Mouse (Mus musculus) liver (tissue): ENCODE measurements around the gene 1300017J02Rik.
A peak's percentile ranks its signal among the peaks of the same experiment; 100 is the strongest.
"Not testable (repeated sequence)": the region's sequence is repeated elsewhere in the genome, so short reads cannot be mapped to it uniquely, and the experiment has no call there.

Experiments
- DNase-seq: peaks from one replicate; pipeline ENCODE4 v3.0.0-alpha.2; 2020; ENCODE audit warnings: mixed read lengths

1300017J02Rik gene

GRCm38 (mm10) chr9:103304927-103305326 is at the start of gene 1300017J02Rik, which contains the start of gene Topbp1:
Gene 1300017J02Rik (minus strand): TSS chr9:103305082.
Gene Topbp1 (plus strand): TSS chr9:103305215.
- peak; percentile 96 for DNase-seq

DNA sequence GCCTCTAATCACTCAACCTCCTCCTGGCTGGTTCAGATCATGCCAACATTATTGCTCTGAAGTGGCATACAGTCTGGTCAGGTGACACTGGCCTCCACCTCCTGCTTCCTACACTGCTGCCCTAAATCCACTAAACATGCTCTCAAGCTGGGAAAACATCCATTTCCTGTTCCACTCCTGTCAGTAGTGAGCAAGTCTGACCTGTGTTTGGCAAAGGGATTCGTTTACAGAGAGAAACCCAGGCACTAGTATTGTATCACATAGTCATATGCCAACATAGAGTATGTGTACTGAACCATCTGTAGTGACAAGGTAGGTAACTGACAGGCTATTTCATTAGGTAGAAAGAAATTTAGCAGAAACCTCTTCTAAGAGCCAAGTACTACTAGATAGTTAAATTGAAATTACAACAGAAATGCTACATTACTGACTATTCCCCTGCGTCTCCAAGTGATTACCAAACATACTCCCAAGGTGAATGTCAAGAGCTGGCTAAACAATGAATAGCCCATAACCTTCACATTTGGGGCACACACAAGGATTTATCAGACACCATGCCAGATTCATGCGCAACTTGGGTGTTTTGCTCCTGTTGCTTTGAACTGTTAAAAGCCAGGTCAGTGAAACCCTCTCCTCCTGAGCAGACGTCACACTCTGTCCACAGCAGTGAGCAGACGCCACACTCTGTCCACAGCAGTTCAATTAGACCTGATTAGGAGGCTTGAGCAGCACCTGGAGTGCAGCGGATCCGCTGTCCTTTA is 48.8 kb upstream of the 1300017J02Rik start:
- DNase-seq: not testable (repeated sequence)

DNA sequence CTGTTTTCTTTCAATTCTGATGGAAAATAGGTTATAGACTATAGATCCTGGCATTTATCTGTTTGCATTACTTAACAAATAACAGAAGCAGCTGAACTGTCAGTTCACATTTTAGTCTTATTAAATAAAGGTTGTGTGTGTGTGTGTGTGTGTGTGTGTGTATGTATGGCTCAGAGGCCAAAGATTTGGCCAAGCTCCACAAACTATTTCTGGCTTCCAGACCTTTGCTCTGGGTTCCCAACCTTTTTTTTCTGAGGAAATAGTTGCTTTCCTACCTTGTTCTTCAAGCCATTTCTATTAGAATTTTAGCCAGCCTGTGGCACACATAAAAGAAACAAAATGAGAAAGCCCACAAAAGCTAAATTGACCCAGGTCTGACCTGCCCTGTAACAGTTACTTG is 43.9 kb upstream of the 1300017J02Rik start:
- DNase-seq: no peak

DNA sequence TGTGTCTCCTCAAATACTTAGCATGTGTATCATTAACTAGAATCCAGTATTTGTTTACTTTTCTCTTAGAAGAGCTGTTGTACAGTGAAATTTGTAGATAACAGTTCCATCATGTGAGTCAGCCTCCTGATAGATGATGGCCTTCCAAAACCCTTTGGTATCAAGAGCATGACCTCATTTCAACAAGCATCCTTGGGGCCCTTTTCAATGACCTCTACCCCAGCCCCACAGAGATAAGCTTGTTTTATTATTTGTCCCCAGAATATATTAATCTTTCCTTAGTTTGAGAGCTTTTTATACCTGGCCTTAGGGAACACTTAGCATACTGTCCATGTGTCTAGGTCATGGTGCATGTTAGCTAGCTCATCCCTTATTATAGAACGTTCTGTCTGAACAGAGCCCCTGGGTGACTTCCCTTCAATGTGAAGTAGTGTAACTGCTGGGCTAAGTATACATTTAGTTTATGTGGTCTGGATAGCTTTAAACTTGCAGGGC is 43.2 kb upstream of the 1300017J02Rik start:
- DNase-seq: no peak

- DNase-seq: no peak
Observed at GRCm38 (mm10) chr9:103347045-103347444, 42.2 kb upstream of the 1300017J02Rik start.

DNA sequence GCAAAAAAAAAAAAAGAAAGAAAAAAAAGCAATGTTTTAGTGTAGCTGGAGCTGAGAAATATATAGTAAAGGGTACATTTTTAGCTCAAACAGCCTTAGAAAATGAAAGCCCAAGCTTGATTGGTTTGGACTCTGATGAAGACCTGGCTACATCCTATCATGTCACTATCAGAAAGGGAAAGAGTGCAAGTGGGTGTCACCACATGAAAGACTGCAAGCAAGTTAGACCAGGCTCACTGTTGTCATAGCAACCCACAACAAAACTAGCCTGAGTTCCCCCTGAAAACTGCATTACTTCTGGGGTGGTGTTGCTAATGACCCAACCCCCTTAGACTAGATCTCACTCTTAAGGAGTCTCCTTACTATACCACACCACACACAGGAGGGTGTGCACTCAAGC is 32.0 kb upstream of the 1300017J02Rik start:
- DNase-seq: no peak

- no peak for DNase-seq
Observed at GRCm38 (mm10) chr9:103332663-103333062, 27.8 kb upstream of the 1300017J02Rik start.

DNA sequence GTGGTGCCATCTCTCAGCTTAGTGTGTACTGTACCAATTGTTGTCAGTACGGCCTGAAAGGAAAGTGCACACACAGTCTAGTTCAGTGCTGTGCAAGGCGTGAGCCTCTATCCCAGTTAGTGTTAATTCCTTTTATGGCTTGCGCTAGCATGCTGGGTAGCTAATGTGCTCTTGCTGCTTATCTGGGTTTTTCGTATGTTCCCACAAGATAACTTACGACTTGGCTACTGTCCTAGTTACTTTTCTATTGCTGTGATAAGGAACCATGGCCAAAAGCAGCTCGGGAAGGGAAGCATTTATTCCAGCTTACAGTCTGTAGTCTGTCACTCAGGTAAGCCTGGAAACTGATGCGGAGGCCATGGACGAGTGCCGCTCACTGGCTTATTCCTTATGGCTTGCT is 21.6 kb upstream of the 1300017J02Rik start:
- peak; percentile 41 for DNase-seq

DNA sequence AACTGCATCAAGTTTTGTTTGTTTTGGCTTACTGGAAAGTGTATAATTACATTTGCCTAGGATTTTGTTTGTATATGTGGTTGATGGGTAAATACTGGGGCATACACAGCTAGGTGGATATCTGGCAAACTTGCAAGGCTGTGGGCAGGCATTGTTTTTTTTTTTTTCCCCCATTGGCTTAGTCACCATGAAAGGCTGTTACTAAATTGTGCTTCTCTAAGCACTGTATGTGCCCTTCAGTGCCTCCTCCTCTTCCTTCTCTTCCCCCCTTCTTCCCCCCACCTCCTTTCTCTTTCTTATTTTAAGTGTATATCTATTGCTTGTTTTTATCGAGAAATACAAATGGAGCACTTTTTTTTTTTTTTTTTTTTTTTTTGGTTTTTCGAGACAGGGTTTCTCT is 19.8 kb upstream of the 1300017J02Rik start:
- DNase-seq: no peak

DNA sequence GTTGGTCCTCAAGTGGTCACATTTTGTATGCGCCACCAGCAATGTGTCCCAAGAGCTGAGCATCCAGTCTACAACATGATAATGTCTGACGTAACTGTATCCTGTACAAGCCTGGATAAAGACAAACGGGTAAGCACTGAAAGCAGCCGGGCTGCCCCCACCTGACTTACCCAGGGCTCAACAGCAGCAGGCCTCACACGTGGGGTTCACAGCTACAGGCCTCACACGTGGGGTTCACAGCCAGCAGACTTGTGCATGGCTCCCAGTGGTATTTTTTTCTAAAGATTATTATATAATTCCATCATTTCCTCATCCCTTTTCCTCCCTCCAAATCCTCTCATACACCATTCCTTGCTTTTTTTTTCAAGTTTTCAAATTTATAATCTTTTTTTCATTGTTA is 5.0 kb upstream of the 1300017J02Rik start:
- no peak for DNase-seq

DNA sequence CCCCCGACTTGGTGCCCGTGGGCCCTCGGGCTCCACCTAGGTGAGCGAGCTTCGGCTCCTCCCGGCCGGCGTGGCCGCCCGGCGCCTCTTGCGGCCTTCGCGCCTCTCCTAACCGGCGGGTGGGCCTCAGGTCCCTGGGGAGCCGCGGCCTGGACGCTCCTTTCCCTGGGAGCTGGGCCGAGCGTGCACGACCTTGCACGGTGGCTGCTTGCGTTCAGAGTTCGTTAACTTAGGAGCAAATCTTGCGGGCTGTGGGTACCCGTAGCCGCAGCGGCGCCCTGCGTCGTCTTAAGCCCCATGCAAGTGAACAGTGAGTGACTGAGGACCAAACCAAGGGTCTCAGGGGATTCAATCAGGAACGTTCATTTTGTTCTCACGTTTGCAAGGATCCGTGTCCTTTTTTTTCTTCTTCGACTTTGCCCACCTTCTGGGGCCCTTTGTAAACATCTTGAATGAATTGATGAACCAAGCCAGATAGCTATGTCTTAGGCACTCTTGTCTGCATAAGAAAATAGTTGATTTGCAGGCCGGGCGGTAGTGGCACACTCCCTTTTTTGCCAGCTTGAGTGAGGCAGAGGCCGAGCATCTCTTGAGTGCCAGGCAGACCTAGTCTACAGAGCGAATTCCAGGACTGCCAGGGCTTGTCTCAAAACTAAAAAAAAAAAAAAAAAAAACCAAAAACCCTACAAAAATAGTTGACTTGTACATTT is 605 bp upstream of the 1300017J02Rik start:
- peak; percentile 34 for DNase-seq

DNA sequence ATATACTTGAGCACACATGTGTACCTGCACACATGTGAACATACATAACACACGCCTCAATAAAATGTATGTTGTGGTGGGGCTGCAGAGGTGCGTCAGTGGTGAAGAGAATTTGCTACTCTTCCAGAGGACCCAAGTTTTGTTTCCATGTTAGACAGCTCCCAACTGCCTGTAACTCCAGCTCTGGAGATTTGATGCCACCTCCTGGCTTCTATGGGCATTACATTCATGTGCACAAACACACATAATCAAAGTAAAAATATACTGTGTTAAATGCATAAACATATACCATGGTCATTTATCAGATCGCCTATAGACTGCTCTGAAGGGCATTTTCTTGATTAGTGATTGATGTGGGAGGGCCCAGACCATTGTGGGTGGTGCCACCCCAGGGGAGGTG is 2.2 kb downstream of the 1300017J02Rik start:
- peak; percentile 74 for DNase-seq

DNA sequence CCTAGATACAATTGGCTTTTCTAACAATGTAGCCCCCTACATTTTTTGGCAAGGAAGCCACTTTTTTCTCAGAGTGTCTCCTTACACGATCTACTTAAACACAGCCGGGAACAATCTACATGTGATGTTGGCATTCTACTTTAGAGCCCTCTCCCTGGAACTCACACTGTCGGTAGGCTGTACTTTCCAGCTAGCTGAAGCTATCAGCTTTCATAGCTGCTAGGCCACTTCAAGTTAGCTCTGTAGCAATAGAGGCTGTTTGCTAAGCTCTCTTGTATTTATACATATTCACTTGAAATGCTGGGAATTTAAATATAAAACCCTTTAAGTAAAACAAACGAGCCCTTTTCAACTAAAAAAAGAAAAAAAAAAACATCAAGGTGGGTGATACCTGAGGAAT is 2.6 kb downstream of the 1300017J02Rik start:
- no peak for DNase-seq

DNA sequence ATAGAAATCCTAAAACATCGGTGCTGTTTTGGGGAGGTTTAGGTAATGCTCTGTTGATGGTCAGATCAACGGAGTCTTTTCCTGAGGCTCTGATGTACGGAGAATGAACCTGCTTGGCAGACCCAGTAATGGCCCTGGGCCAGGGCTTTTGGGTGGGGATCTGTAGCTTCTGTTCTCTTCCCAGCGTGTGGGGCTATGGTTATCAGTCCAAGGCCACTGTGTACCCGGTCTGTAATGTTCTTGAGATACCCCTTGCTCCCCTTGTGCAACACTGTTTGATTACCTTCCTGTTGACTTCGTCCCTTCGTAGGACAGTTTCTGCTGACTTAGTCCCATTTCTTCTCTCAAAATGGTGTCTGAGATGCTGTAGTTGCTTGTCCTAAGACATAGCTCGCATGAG is 3.8 kb downstream of the 1300017J02Rik start:
- no peak for DNase-seq

DNA sequence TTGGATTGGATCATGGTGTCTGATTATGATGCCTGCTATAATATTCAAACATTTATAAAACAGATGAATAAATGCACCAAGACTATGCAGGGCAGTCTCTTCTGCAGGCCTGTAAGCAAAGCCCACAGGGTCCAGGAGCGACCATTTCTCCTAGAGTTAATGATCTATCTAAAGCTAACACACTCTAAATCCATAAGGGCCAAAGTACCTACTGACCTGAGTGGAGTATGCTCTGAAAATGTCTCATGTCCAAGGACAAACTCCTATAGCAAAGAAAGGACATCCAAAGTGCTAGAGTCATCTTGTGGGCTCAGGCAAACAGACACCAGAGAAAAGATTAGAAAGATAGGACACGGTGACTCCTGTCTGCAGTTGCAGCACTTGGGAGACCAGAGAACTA is 10.4 kb downstream of the 1300017J02Rik start:
- DNase-seq: no peak

- no peak for DNase-seq
Observed at GRCm38 (mm10) chr9:103288489-103289180, 16.2 kb downstream of the 1300017J02Rik start.

GRCm38 (mm10) chr9:103287840-103288488 is 16.9 kb downstream of the 1300017J02Rik start:
- DNase-seq: peak; percentile 92

GRCm38 (mm10) chr9:103286901-103287422 is 17.9 kb downstream of the 1300017J02Rik start:
- DNase-seq: peak; percentile 51

DNA sequence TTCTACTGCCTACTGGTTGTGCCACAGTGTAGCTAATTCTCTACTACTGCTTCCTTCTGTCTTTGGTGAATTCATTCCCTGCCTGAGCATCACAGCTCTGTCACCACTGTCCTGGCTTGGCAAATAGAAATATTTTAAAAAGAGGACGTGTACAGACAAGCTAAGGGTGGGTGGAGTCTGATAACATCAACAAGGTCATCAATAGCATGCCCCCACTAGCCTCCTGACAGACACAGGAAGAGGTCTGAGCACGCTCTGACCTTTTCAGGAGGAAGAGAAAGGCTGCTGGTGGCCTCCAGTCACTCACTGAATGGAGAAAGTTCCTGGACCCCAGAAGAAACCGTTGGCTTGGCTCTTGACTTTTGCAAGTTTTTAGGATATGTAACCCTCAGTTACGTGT is 18.5 kb downstream of the 1300017J02Rik start:
- DNase-seq: peak; percentile 29

DNA sequence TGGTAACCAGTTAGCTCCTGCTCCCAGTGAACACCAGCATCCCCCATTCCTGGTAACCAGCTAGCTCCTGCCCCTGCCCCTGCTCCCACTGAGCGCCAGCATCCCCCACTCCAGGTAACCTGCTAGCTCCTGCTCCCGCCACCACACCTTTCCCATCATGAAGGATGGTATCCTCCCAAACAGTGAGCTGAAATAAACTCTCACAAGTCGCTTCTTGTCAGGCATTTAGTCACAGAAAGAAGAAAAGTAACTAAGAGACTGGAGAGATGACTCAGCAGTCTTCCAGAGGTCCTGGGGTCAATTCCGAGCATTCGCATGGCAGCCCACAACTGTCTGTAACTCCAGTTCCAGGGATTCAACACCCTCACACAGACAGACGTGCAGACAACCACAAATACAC is 28.0 kb downstream of the 1300017J02Rik start:
- DNase-seq: no peak

- DNase-seq: peak; percentile 26
Observed at GRCm38 (mm10) chr9:103275676-103276075, 29.2 kb downstream of the 1300017J02Rik start.

- peak; percentile 48 for DNase-seq
Observed at GRCm38 (mm10) chr9:103274819-103275218, 30.1 kb downstream of the 1300017J02Rik start.

GRCm38 (mm10) chr9:103271104-103271503 is 33.8 kb downstream of the 1300017J02Rik start:
- DNase-seq: no peak
